Mouse (Mus musculus) neural tube, embryonic 11.5 days (tissue): Measurements from ENCODE around the gene Astl. TPM values are rescaled to one million over a fixed set of nuclear protein-coding genes. Genes with fewer than 3 reads are reported as not detected.

ENCODE experiments used
- ATAC-seq: fragments of 200-750 bp; cut with Nextera tagmentation; 2 replicates; pipeline ENCODE4 v1.8.0; 2017; ENCODE audit warnings: moderate number of reproducible peaks, mild to moderate bottlenecking, moderate TSS enrichment, moderate library complexity; ENCODE audit not compliant: insufficient read depth, low FRiP score, low TSS enrichment
- DNase-seq: peaks from one replicate; pipeline ENCODE4 v3.0.0-alpha.2; 2015; ENCODE audit warnings: low spot score
- H3K27ac ChIP-seq: fragments of 300-500 bp; sonication (generic); 2 replicates; pipeline ENCODE4 v1.5.1; 2014; ENCODE audit warnings: low read depth, mild to moderate bottlenecking, low read length
- H3K27me3 ChIP-seq: fragments of 300-500 bp; sonication (generic); 2 replicates; pipeline ENCODE4 v1.6.1; 2014; ENCODE audit warnings: mild to moderate bottlenecking, low read length, mixed read lengths; ENCODE audit not compliant: control insufficient read depth, insufficient read depth
- H3K36me3 ChIP-seq: fragments of 300-500 bp; sonication (generic); 2 replicates; pipeline ENCODE4 v1.6.1; 2014; ENCODE audit warnings: mild to moderate bottlenecking, low read length, moderate library complexity, mixed read lengths; ENCODE audit not compliant: control insufficient read depth, insufficient read depth
- H3K4me1 ChIP-seq: fragments of 300-500 bp; sonication (generic); 2 replicates; pipeline ENCODE4 v1.6.1; 2014; ENCODE audit warnings: low read length, mixed read lengths; ENCODE audit not compliant: control insufficient read depth, insufficient read depth
- H3K4me2 ChIP-seq: fragments of 300-500 bp; sonication (generic); 2 replicates; pipeline ENCODE4 v1.6.1; 2014; ENCODE audit warnings: low read depth, mild to moderate bottlenecking, moderate library complexity
- H3K4me3 ChIP-seq: fragments of 300-500 bp; sonication (generic); 2 replicates; pipeline ENCODE4 v1.5.1; 2014; ENCODE audit warnings: low read depth, low read length
- H3K9ac ChIP-seq: fragments of 300-500 bp; sonication (generic); 2 replicates; pipeline ENCODE4 v1.6.1; 2014; ENCODE audit warnings: mild to moderate bottlenecking, low read length
- H3K9me3 ChIP-seq: fragments of 300-500 bp; sonication (generic); 2 replicates; pipeline ENCODE4 v1.6.1; 2016; ENCODE audit warnings: low read length; ENCODE audit not compliant: control insufficient read depth
- WGBS: fragments of 180-500 bp; shearing (Covaris S2); extraction: QIAGEN DNeasy Blood & Tissue Kit; methylation state at CpG from one replicate; pipeline ENCODE4 v1.1.7; 2014; 5-methylcytosine and 5-hydroxymethylcytosine counted together
- polyA plus RNA-seq: library from polyadenylated mRNA; unstranded; fragments of >200 nt; fragmentation: Nextera tagmentation; extraction: Ambion mirVana; gene quantifications from 2 replicates; pipeline ENCODE4 v1.2.1, GENCODE M21; 2014

The Astl gene
- polyA plus RNA-seq, 1 experiment from 2014 or later: not detected

- peaks cover 5% of the 10 kb centered on the region; the same call in 1 of the 2 replicates for H3K4me1 ChIP-seq
- DNase-seq (no peak), ATAC-seq (no peak)
- WGBS: 22% methylated on average over 8 of the region's 8 CpGs
- 0 out of 2 replicates have a peak overlapping the region, but pooled peaks have one; percentile 4 for H3K4me3 ChIP-seq
- H3K4me2 ChIP-seq: no peak overlapping the region
- no peak overlapping the region for H3K9ac ChIP-seq
- H3K36me3 ChIP-seq: no peaks in the 10 kb centered on the region
- H3K9me3 ChIP-seq: no peaks in the 10 kb centered on the region
- peaks cover 50% of the 10 kb centered on the region for H3K27me3 ChIP-seq
- H3K27ac ChIP-seq: no peak overlapping the region
Measured at GRCm38 (mm10) chr2:127364452-127364851, 26.0 kb downstream of the Astl start.

GRCm38 (mm10) chr2:127367126-127367820 lies 28.8 kb downstream of the Astl start:
- Histone ChIP-seq H3K36me3 (no peaks in the 10 kb centered on the region), H3K4me3 (no peak overlapping the region), H3K9me3 (no peaks in the 10 kb centered on the region), H3K27me3 (peaks cover 40% of the 10 kb centered on the region), H3K4me2 (no peak overlapping the region), H3K4me1 (peaks cover 5% of the 10 kb centered on the region; the same call in 1 of the 2 replicates), H3K27ac (no peak overlapping the region), H3K9ac (no peak overlapping the region)
- DNase-seq (no peak), ATAC-seq (no peak)
- 68% methylated on average over 10 of the region's 10 CpGs for WGBS

GRCm38 (mm10) chr2:127369703-127370376 lies 31.4 kb downstream of the Astl start:
- Histone ChIP-seq H3K9me3 (no peaks in the 10 kb centered on the region), H3K27ac (no peak overlapping the region), H3K36me3 (no peaks in the 10 kb centered on the region), H3K4me2 (peak overlapping the region; percentile 8; the same call in 1 of the 2 replicates), H3K4me3 (no peak overlapping the region), H3K4me1 (no peaks in the 10 kb centered on the region), H3K27me3 (peaks cover 16% of the 10 kb centered on the region), H3K9ac (no peak overlapping the region)
- ATAC-seq (no peak), DNase-seq (no peak)
- 70% methylated on average over 5 of the region's 5 CpGs for WGBS

GRCm38 (mm10) chr2:127370561-127371483 lies 32.4 kb downstream of the Astl start:
- H3K36me3 ChIP-seq: no peaks in the 10 kb centered on the region
- H3K27ac ChIP-seq: no peak overlapping the region
- H3K4me2 ChIP-seq: no peak overlapping the region
- no peak overlapping the region for H3K9ac ChIP-seq
- H3K27me3 ChIP-seq: peaks cover 6% of the 10 kb centered on the region
- no peaks in the 10 kb centered on the region for H3K9me3 ChIP-seq
- H3K4me3 ChIP-seq: no peak overlapping the region
- 51% methylated on average over 9 of the region's 9 CpGs for WGBS
- no peak for DNase-seq
- ATAC-seq: no peak
- no peaks in the 10 kb centered on the region for H3K4me1 ChIP-seq

DNA sequence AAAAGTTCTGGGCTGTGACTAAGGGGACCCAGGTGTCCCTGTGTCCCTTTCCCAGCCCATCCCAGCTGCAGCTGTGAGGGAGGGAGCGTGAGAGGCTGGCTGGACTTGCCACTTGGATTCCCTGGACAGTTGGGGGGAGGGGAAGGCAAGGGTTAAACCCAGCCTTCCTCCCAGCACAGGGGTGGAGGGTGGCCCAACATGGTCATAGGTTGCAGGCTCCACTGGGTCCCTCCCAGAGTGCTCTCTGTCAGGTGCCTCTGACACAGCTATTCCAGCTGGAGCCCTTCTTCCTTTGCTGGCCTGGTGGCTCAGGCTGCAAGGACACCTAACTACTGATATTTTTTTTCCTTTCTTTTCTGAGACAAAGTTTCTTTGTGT lies 33.0 kb downstream of the Astl start:
- Histone ChIP-seq H3K9me3 (no peaks in the 10 kb centered on the region), H3K4me3 (no peak overlapping the region), H3K9ac (no peak overlapping the region), H3K27ac (no peak overlapping the region), H3K27me3 (peaks cover 2% of the 10 kb centered on the region; the same call in 1 of the 2 replicates), H3K4me1 (no peaks in the 10 kb centered on the region), H3K36me3 (no peaks in the 10 kb centered on the region), H3K4me2 (no peak overlapping the region)
- DNase-seq (no peak), ATAC-seq (no peak)
- WGBS: no CpG with 5 or more reads among the region's 1 CpGs

DNA sequence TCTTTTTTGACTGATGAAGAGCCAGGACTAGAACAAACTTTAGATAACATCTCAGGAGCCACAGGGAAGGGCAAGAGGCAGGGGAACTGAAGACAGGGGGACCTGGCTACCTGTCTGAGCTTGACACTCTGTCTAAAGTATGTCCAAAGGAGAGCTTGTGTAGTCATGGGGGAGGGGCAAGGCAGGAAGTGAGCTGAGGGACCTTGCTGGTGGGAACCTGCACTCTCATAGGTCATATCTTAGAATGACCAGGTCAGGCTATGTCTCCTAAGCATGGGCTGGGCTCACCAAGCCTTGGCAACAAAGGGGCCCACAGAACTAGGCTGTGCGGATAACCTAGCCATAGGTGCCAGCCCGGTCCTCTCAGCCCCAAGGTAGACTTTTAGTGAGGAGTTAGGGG lies 33.6 kb downstream of the Astl start:
- Histone ChIP-seq H3K27ac (no peak overlapping the region), H3K4me2 (no peak overlapping the region), H3K4me3 (no peak overlapping the region), H3K4me1 (no peaks in the 10 kb centered on the region), H3K9ac (no peak overlapping the region), H3K9me3 (no peaks in the 10 kb centered on the region), H3K27me3 (no peaks in the 10 kb centered on the region), H3K36me3 (no peaks in the 10 kb centered on the region)
- 100% methylated on average over 2 of the region's 2 CpGs for WGBS
- no peak for DNase-seq
- ATAC-seq: no peak

DNA sequence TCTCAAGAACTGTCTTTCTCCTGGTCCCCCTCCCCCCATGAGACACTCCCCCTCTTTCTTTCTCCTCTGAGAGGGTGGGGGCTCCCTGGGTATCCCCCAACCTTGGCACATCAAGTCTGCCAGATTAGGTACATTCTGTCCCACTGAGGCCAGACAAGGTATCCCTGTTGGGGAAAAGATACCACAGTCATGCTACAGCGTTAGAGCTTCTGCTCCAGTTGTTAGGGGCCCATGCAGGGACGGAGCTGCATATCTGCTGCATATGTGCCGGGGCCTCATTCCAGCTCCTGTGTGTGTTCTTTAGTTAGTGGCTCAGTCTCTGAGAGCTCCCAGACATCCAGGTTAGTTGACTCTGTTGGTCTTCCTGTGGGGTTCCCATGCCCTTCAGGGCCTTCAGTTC lies 35.7 kb downstream of the Astl start:
- 90% methylated on average over 3 of the region's 3 CpGs for WGBS
- no peak overlapping the region for H3K4me2 ChIP-seq
- H3K27me3 ChIP-seq: no peaks in the 10 kb centered on the region
- H3K4me3 ChIP-seq: no peak overlapping the region
- no peak overlapping the region for H3K27ac ChIP-seq
- no peak overlapping the region for H3K9ac ChIP-seq
- no peaks in the 10 kb centered on the region for H3K9me3 ChIP-seq
- ATAC-seq: no peak
- no peak for DNase-seq
- no peaks in the 10 kb centered on the region for H3K36me3 ChIP-seq
- H3K4me1 ChIP-seq: 0 out of 2 replicates have a peak, but pooled peaks cover 3% of the 10 kb centered on the region

- WGBS: 72% methylated on average over 3 of the region's 3 CpGs
- no peak overlapping the region for H3K4me3 ChIP-seq
- no peak overlapping the region for H3K4me2 ChIP-seq
- no peak overlapping the region for H3K27ac ChIP-seq
- no peaks in the 10 kb centered on the region for H3K27me3 ChIP-seq
- H3K4me1 ChIP-seq: 0 out of 2 replicates have a peak, but pooled peaks cover 3% of the 10 kb centered on the region
- H3K9me3 ChIP-seq: no peaks in the 10 kb centered on the region
- ATAC-seq (no peak), DNase-seq (no peak)
- H3K9ac ChIP-seq: no peak overlapping the region
- H3K36me3 ChIP-seq: no peaks in the 10 kb centered on the region
Measured at GRCm38 (mm10) chr2:127375087-127375486, 36.6 kb downstream of the Astl start.
